Mouse (Mus musculus) lung, embryonic 14.5 days (tissue): Measurements from ENCODE around the gene Fyn. TPM values are rescaled to one million over a fixed set of nuclear protein-coding genes. Genes with fewer than 3 reads are reported as not detected.

Experiments
- ATAC-seq: fragments of 200-750 bp; cut with Nextera tagmentation; 2 replicates; pipeline ENCODE4 v1.8.0; 2017; ENCODE audit warnings: mild to moderate bottlenecking, moderate TSS enrichment, moderate library complexity; ENCODE audit not compliant: insufficient read depth
- DNase-seq: peaks from one replicate; pipeline ENCODE4 v3.0.0-alpha.2; 2015
- H3K27ac ChIP-seq: fragments of 300-500 bp; sonication (generic); 2 replicates; pipeline ENCODE4 v1.5.1; 2014; ENCODE audit warnings: low read depth, mild to moderate bottlenecking, moderate library complexity
- H3K27me3 ChIP-seq: fragments of 300-500 bp; sonication (generic); 2 replicates; pipeline ENCODE4 v1.6.1; 2014; ENCODE audit warnings: low read length, control low read depth; ENCODE audit not compliant: insufficient read depth
- H3K36me3 ChIP-seq: fragments of 300-500 bp; sonication (generic); 2 replicates; pipeline ENCODE4 v1.6.1; 2014; ENCODE audit warnings: control low read depth; ENCODE audit not compliant: insufficient read depth
- H3K4me1 ChIP-seq: fragments of 300-500 bp; sonication (generic); 2 replicates; pipeline ENCODE4 v1.6.1; 2014; ENCODE audit warnings: antibody characterized with exemption, control low read depth; ENCODE audit not compliant: insufficient read depth
- H3K4me2 ChIP-seq: fragments of 300-500 bp; sonication (generic); 2 replicates; pipeline ENCODE4 v1.6.1; 2014; ENCODE audit warnings: mild to moderate bottlenecking
- H3K4me3 ChIP-seq: fragments of 300-500 bp; sonication (generic); 2 replicates; pipeline ENCODE4 v1.5.1; 2014; ENCODE audit warnings: low read depth, low read length
- H3K9ac ChIP-seq: fragments of 300-500 bp; sonication (generic); 2 replicates; pipeline ENCODE4 v1.6.1; 2014
- H3K9me3 ChIP-seq: fragments of 300-500 bp; sonication (generic); 2 replicates; pipeline ENCODE4 v1.6.1; 2016; ENCODE audit warnings: low read depth, low read length, control low read depth
- CTCF ChIP-seq: IDR thresholded peaks from 2 replicates; pipeline ENCODE4 v1.5.1; 2016; ENCODE audit warnings: antibody characterized with exemption, low read depth
- WGBS: fragments of 180-500 bp; shearing (Covaris S2); extraction: QIAGEN DNeasy Blood & Tissue Kit; methylation state at CpG from one replicate; pipeline ENCODE4 v1.1.7; 2014; 5-methylcytosine and 5-hydroxymethylcytosine counted together
- polyA plus RNA-seq: library from polyadenylated mRNA; unstranded; fragments of >200 nt; fragmentation: Nextera tagmentation; extraction: Ambion mirVana; gene quantifications from 2 replicates; pipeline ENCODE4 v1.2.1, GENCODE M21; 2014

Fyn gene
- polyA plus RNA-seq, 1 experiment from 2014 or later: 30.3 TPM

DNA sequence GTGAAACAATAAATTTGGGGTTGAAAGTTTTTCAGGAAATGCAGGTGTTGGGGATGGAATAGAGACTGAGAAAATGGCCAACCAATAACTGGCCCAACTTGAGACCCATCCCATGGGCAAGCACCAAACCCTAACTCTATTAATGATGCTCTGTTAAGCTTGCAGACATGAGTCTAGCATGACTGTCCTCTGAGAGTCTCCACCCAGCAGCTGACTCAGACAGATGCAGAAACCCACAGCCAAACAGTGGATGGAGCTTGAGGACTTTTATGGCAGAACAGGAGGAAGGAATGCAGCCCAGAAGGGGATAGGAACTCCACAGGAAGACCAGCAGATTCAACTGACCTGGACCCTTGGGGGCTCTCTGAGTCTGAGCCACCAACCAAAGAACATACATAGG lies 32.8 kb upstream of the Fyn start:
- no peak overlapping the region for H3K4me3 ChIP-seq
- no peaks in the 10 kb centered on the region for H3K4me1 ChIP-seq
- no peak overlapping the region for H3K27ac ChIP-seq
- H3K36me3 ChIP-seq: no peaks in the 10 kb centered on the region
- ATAC-seq: no peak
- H3K27me3 ChIP-seq: no peaks in the 10 kb centered on the region
- no peak overlapping the region for H3K9ac ChIP-seq
- H3K9me3 ChIP-seq: peaks cover 8% of the 10 kb centered on the region; the same call in 1 of the 2 replicates
- no peak overlapping the region for H3K4me2 ChIP-seq
- TF ChIP-seq CTCF: no peak
- no peak for DNase-seq

- H3K9ac ChIP-seq: no peak overlapping the region
- H3K27me3 ChIP-seq: no peaks in the 10 kb centered on the region
- no peaks in the 10 kb centered on the region for H3K36me3 ChIP-seq
- DNase-seq: no peak
- ATAC-seq: no peak
- H3K4me3 ChIP-seq: no peak overlapping the region
- no peaks in the 10 kb centered on the region for H3K9me3 ChIP-seq
- H3K4me2 ChIP-seq: no peak overlapping the region
- no peak overlapping the region for H3K27ac ChIP-seq
- no peaks in the 10 kb centered on the region for H3K4me1 ChIP-seq
- no peak for TF ChIP-seq CTCF
- WGBS: 35% methylated on average over 2 of the region's 2 CpGs
These were observed 29.3 kb upstream of the Fyn start for GRCm38 (mm10) chr10:39339189-39339968.

GRCm38 (mm10) chr10:39339969-39340236 lies 28.8 kb upstream of the Fyn start:
- H3K27ac ChIP-seq: no peak overlapping the region
- 85% methylated on average over 2 of the region's 2 CpGs for WGBS
- no peak for TF ChIP-seq CTCF

GRCm38 (mm10) chr10:39343551-39343950 lies 25.1 kb upstream of the Fyn start:
- Histone ChIP-seq H3K36me3 (no peaks in the 10 kb centered on the region), H3K27ac (no peak overlapping the region), H3K4me1 (no peaks in the 10 kb centered on the region), H3K4me2 (no peak overlapping the region), H3K9me3 (no peaks in the 10 kb centered on the region), H3K27me3 (no peaks in the 10 kb centered on the region), H3K9ac (no peak overlapping the region), H3K4me3 (no peak overlapping the region)
- DNase-seq: peak; percentile 11
- TF ChIP-seq CTCF: no peak
- WGBS: 57% methylated on average over 1 of the region's 1 CpGs
- no peak for ATAC-seq

More at GRCm38 (mm10) chr10:39339969-39340236, 28.8 kb upstream of the Fyn start:
- Histone ChIP-seq H3K27me3 (no peaks in the 10 kb centered on the region), H3K9me3 (no peaks in the 10 kb centered on the region), H3K36me3 (no peaks in the 10 kb centered on the region), H3K4me1 (no peaks in the 10 kb centered on the region), H3K4me3 (no peak overlapping the region), H3K4me2 (no peak overlapping the region), H3K9ac (no peak overlapping the region)
- DNase-seq: no peak
- ATAC-seq: no peak

DNA sequence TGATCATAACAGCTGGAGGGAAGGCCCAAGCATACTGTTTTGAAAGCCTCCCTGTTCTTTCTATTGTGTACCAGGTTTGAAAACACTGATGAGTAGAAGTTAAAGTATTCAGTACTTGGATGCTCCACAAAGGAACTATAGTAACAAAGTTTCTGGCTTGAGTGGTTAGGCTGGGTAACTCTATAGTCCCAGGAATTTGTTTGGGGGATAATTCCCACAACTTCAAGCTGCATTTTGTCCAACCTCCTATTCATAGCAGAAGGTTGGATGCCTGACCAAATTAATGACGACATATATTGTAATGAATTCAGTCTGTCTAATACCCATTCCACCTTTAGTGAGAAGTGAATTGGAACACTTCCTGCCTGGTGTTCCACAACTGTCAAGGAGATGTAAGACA lies 22.7 kb upstream of the Fyn start:
- no peak overlapping the region for H3K4me2 ChIP-seq
- no peaks in the 10 kb centered on the region for H3K36me3 ChIP-seq
- DNase-seq (no peak), ATAC-seq (no peak)
- H3K27ac ChIP-seq: no peak overlapping the region
- WGBS: 73% methylated on average over 1 of the region's 1 CpGs
- H3K9me3 ChIP-seq: no peaks in the 10 kb centered on the region
- no peak for TF ChIP-seq CTCF
- H3K4me3 ChIP-seq: no peak overlapping the region
- H3K27me3 ChIP-seq: no peaks in the 10 kb centered on the region
- H3K4me1 ChIP-seq: no peaks in the 10 kb centered on the region
- no peak overlapping the region for H3K9ac ChIP-seq

DNA sequence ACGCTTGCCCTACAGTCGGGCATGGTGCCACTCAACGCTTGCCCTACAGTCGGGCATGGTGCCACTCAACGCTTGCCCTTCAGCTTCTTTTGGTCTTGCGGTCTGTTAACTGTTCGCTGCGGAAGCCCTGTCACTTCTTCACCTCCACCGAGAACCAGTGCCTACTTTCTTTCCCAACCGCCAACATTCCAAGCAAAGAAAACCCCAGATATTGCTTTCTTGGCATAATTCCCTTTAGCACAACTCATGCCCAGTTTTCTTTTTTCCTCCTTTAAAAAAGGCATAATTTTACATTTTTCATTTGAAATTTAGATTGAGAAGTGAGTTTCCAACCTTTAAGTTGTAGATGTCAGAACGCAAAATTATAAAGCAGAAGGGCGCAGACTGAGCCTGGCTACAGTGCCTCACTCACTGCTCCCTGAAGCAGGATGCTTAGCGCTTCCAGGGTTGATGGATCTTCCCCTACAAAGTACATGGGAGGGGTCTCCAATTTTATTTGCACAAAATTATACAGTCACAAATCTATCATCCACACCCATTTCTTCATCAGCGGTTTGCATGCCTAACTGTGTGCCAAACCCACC lies 18.8 kb upstream of the Fyn start:
- Histone ChIP-seq H3K36me3 (no peaks in the 10 kb centered on the region), H3K27me3 (no peaks in the 10 kb centered on the region), H3K9ac (no peak overlapping the region), H3K4me1 (no peaks in the 10 kb centered on the region), H3K4me3 (no peak overlapping the region), H3K4me2 (no peak overlapping the region), H3K9me3 (no peaks in the 10 kb centered on the region), H3K27ac (no peak overlapping the region)
- WGBS: 93% methylated on average over 14 of the region's 14 CpGs
- no peak for TF ChIP-seq CTCF
- ATAC-seq (no peak), DNase-seq (no peak)

DNA sequence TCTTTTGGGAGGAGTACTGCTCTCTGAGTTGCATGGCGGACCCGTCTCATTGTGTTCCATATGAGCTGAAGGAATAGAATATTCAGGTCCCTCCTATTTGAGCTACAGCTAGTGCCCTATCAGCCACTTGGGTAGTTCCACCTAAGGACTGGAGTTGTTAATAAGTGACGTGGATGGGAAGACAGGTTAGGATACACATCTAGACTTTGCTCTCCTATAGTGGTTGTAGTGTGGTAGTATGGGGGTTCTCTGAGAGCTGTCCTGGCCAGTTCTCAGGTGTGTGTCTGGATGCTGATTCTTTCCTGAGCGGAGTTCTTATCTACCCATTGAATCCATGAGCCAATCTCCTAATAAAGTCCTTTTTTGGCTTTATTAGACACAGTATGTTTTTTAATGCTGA lies 4.5 kb upstream of the Fyn start:
- DNase-seq: no peak
- Histone ChIP-seq H3K36me3 (no peaks in the 10 kb centered on the region), H3K27me3 (no peaks in the 10 kb centered on the region), H3K4me3 (no peak overlapping the region), H3K9me3 (no peaks in the 10 kb centered on the region), H3K4me1 (no peaks in the 10 kb centered on the region), H3K4me2 (no peak overlapping the region), H3K27ac (no peak overlapping the region), H3K9ac (no peak overlapping the region)
- 88% methylated on average over 4 of the region's 4 CpGs for WGBS
- ATAC-seq: no peak
- TF ChIP-seq CTCF: no peak
